Mouse (Mus musculus) hindbrain, embryonic 11.5 days (tissue): Measurements from ENCODE around the gene Lag3. TPM values are rescaled to one million over a fixed set of nuclear protein-coding genes. Genes with fewer than 3 reads are reported as not detected.

ENCODE experiments used
- ATAC-seq: fragments of 200-750 bp; cut with Nextera tagmentation; 2 replicates; pipeline ENCODE4 v1.8.0; 2017; ENCODE audit warnings: mild to moderate bottlenecking, moderate TSS enrichment, moderate library complexity; ENCODE audit not compliant: low FRiP score
- DNase-seq: peaks from one replicate; pipeline ENCODE4 v3.0.0-alpha.2; 2015; ENCODE audit warnings: low spot score
- H3K27ac ChIP-seq: fragments of 300-500 bp; sonication (generic); 2 replicates; pipeline ENCODE4 v1.5.1; 2014; ENCODE audit warnings: mild to moderate bottlenecking, low read depth, low read length
- H3K27me3 ChIP-seq: fragments of 300-500 bp; sonication (generic); 2 replicates; pipeline ENCODE4 v1.6.1; 2014; ENCODE audit warnings: mild to moderate bottlenecking, low read length, moderate library complexity, mixed read lengths; ENCODE audit not compliant: control insufficient read depth, insufficient read depth
- H3K36me3 ChIP-seq: fragments of 300-500 bp; sonication (generic); 2 replicates; pipeline ENCODE4 v1.6.1; 2014; ENCODE audit warnings: mild to moderate bottlenecking, low read length, moderate library complexity, mixed read lengths; ENCODE audit not compliant: control insufficient read depth, insufficient read depth
- H3K4me1 ChIP-seq: fragments of 300-500 bp; sonication (generic); replicated peaks from 2 replicates; pipeline ENCODE4 v1.6.1; 2014; ENCODE audit warnings: low read length, mixed read lengths; ENCODE audit not compliant: control insufficient read depth, insufficient read depth
- H3K4me2 ChIP-seq: fragments of 300-500 bp; sonication (generic); replicated peaks from 2 replicates; pipeline ENCODE4 v1.6.1; 2014; ENCODE audit warnings: mild to moderate bottlenecking, low read depth, low read length
- H3K4me3 ChIP-seq: fragments of 300-500 bp; sonication (generic); 2 replicates; pipeline ENCODE4 v1.5.1; 2014; ENCODE audit warnings: low read depth, low read length
- H3K9ac ChIP-seq: fragments of 300-500 bp; sonication (generic); 2 replicates; pipeline ENCODE4 v1.6.1; 2014; ENCODE audit warnings: low read depth, low read length
- H3K9me3 ChIP-seq: fragments of 300-500 bp; sonication (generic); 2 replicates; pipeline ENCODE4 v1.6.1; 2016; ENCODE audit warnings: low read length; ENCODE audit not compliant: control insufficient read depth
- WGBS: fragments of 180-500 bp; shearing (Covaris S2); extraction: QIAGEN DNeasy Blood & Tissue Kit; methylation state at CpG from one replicate; pipeline ENCODE4 v1.1.7; 2014; 5-methylcytosine and 5-hydroxymethylcytosine counted together
- polyA plus RNA-seq: library from polyadenylated mRNA; unstranded; fragments of >200 nt; fragmentation: Nextera tagmentation; extraction: Ambion mirVana; gene quantifications from 2 replicates; pipeline ENCODE4 v1.2.1, GENCODE M21; 2014

The Lag3 gene
- polyA plus RNA-seq, 1 experiment from 2014 or later: 2.5 TPM

DNA sequence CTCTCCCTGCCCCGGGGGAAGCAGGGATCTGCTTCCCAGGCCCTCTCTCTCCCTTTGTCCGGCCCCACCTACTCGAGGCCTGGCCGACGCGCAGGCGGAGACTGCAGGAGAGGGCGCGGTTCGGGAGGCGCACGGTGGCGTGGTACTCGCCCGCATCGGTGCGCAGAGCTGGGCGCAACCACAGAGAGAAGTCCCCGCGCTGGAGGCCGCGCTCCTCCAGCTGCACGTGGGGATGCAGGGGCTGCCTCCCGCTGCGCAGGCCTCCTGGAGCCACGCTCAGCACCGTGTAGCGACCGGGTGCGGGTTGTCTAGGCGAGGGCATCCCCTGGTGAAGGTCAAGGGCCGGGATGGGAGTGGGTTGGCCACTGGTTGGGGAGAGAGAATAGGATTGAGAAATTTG lies 1.5 kb downstream of the Lag3 start:
- H3K27ac ChIP-seq: no peak overlapping the region
- WGBS: 3% methylated on average over 22 of the region's 32 CpGs
- DNase-seq: peak; percentile 51

DNA sequence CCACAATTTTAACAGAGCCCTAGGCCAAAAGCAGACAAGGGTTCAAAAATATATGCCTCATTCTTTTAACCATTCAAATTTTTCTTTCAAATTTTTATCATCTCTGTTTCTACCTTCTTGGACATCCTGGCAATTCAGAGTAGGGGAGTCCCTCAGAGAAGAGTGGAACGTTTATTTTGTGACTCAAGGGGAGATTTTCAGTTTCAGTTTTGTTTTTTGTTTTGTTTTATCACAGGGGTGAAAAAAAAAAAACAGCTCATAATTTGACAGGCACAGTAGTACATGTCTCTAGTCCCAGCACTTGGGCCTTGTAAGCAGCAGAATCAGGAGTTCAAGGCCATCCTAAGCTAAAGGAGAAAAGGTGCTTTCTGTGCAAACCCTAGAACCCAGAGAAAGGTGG lies 3.7 kb downstream of the Lag3 start:
- ATAC-seq (no peak), DNase-seq (no peak)
- Histone ChIP-seq H3K4me2 (no peak overlapping the region), H3K27ac (no peak overlapping the region), H3K9me3 (no peaks in the 10 kb centered on the region), H3K4me1 (peaks cover 9% of the 10 kb centered on the region), H3K9ac (no peak overlapping the region), H3K4me3 (no peak overlapping the region), H3K36me3 (no peaks in the 10 kb centered on the region), H3K27me3 (peaks cover 5% of the 10 kb centered on the region; the same call in 1 of the 2 replicates)
- WGBS: 82% methylated on average over 1 of the region's 1 CpGs

More for the DNA sequence above, 1.5 kb downstream of the Lag3 start:
- Histone ChIP-seq H3K9ac (peak overlapping the region; percentile 56; the same call in 1 of the 2 replicates), H3K4me2 (peak overlapping the region; percentile 33), H3K36me3 (0 out of 2 replicates have a peak, but pooled peaks cover 4% of the 10 kb centered on the region), H3K4me3 (0 out of 2 replicates have a peak overlapping the region, but pooled peaks have one; percentile 4), H3K27me3 (peaks cover 5% of the 10 kb centered on the region; the same call in 1 of the 2 replicates), H3K4me1 (peaks cover 18% of the 10 kb centered on the region), H3K9me3 (no peaks in the 10 kb centered on the region)
- peak; percentile 41 for ATAC-seq

DNA sequence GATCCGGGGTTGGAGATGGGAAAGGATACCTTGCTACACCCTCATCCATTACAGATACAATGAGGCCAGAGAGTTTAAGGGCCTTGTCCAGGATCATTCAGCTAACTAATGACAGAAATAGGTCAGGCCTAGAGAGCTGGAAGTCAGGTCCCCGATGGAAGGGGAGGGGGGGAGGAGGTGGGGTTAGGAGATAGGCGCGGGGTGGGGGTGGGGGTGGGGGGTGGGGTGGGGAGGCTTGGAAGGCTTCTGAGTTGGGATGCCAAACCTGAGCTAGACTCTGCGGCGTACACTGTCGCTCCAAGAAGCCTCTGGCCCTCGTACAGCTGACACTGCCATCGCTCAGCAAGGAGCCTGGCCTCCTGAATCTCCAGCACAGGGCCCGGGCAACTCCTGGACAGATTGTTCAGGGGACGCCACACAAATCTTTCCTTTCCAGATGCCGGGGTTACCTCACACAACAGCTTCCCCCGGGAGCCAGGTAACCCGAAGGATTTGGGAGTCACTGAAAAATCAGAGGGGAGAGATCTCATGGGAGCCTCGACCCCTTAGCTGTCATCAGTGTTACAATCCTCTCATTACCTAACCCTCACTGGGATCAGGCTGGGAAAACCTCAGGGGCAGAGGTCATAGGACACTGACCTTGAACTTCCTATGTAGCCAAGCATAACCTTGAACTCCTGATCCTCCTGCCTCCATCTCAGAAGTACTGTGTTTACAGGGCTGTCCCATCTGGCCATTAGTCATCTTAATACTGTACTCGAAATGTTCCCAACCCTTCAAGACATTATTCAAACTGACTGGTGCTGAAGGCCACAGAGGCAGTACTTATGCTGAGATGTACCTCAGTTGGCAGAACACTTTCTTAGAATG lies 6.3 kb downstream of the Lag3 start:
- H3K27me3 ChIP-seq: peaks cover 5% of the 10 kb centered on the region; the same call in 1 of the 2 replicates

DNA sequence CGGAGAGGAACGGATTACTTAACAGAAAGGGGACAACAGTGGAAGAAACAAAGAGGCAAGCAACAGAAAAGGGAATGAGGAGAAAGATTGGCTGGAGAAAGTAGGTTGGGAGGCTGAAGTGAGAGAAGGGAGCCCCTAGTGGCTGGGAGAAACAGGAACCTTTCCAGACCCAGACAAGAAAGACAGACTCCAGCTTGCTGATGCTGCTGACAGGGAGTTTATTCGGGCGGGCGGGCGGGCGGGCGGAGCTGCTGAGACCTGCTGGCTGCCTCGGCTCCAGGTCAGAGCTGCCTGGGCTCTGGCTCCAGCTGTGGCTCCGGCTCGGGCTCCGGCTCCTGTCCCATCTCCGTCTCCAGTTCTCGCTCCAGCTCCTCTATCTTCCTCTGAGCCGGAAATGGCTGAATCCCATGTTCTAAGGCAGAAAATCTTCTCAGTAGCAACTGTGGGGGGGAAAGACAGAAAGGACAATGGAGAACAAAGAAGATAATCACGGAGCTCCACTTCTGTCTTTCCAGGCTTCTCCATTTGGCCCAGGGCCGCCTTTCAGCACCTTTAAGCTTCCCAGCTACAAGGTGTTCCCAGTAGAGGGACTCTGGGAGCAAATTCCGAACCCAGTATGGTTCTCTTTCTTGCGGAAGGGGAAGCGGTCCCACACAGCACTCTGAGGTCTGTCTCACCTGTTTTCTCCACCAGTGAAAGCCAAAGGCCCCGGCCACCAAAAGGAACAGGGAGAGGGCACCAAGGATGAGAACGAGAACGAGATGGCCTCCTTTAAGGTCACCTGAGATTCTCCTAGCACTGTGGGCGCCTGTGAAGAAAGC lies 7.1 kb downstream of the Lag3 start:
- peak; percentile 81 for DNase-seq
- WGBS: 10% methylated on average over 19 of the region's 24 CpGs
- no peaks in the 10 kb centered on the region for H3K27me3 ChIP-seq
- H3K4me2 ChIP-seq: peak overlapping the region; percentile 62
- peaks cover 2% of the 10 kb centered on the region; the same call in 1 of the 2 replicates for H3K4me1 ChIP-seq
- H3K4me3 ChIP-seq: peak overlapping the region; percentile 28
- no peaks in the 10 kb centered on the region for H3K36me3 ChIP-seq
- H3K27ac ChIP-seq: peak overlapping the region; percentile 91
- no peaks in the 10 kb centered on the region for H3K9me3 ChIP-seq
- ATAC-seq: peak; percentile 77
- peak overlapping the region; percentile 70 for H3K9ac ChIP-seq

More for the DNA sequence above, 6.3 kb downstream of the Lag3 start:
- 0 out of 2 replicates have a peak, but pooled peaks have one; percentile 4 for ATAC-seq
- Histone ChIP-seq H3K9ac (peak overlapping the region; percentile 70), H3K4me1 (peaks cover 6% of the 10 kb centered on the region), H3K4me3 (no peak overlapping the region; the same call in 1 of the 2 replicates), H3K27ac (peak overlapping the region; percentile 91), H3K36me3 (no peaks in the 10 kb centered on the region), H3K4me2 (peak overlapping the region; percentile 45; the same call in 1 of the 2 replicates), H3K9me3 (no peaks in the 10 kb centered on the region)
- DNase-seq: no peak
- WGBS: 38% methylated on average over 13 of the region's 16 CpGs

DNA sequence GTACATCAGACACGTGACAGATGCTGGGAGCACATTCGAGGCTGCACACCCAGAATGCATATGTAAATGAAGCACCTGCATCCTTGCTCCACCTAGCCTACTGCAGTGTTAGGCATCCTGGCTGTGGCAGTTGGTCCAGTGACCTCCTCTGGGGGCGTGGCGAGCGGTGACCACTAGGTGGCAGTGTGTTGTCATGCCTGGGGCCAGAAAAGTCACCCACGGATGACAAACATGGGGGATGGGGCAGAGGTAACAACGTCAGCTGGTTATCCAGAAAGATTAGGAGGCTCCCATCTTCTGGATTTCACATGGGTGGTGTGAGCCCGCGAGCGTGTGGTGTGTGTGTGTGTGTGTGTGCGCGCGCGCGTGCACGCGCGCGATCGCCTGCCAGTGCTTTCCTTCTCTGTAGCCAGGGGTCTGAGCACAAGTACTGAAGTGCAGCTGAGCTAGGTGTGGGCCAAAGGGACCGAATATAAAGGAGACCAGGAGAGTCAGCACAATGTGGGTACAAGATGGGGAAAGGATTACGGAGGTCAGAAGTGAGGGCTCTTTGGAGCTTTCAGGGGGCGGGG lies 7.8 kb downstream of the Lag3 start:
- no peaks in the 10 kb centered on the region for H3K36me3 ChIP-seq
- H3K27me3 ChIP-seq: no peaks in the 10 kb centered on the region
- ATAC-seq (peak; percentile 90), DNase-seq (peak; percentile 98)
- under 1% methylated on average over 23 of the region's 23 CpGs for WGBS
- H3K4me1 ChIP-seq: peaks cover 2% of the 10 kb centered on the region; the same call in 1 of the 2 replicates
- H3K9ac ChIP-seq: peak overlapping the region; percentile 55
- no peaks in the 10 kb centered on the region for H3K9me3 ChIP-seq
- H3K4me2 ChIP-seq: peak overlapping the region; percentile 62
- peak overlapping the region; percentile 28 for H3K4me3 ChIP-seq
- peak overlapping the region; percentile 91 for H3K27ac ChIP-seq

DNA sequence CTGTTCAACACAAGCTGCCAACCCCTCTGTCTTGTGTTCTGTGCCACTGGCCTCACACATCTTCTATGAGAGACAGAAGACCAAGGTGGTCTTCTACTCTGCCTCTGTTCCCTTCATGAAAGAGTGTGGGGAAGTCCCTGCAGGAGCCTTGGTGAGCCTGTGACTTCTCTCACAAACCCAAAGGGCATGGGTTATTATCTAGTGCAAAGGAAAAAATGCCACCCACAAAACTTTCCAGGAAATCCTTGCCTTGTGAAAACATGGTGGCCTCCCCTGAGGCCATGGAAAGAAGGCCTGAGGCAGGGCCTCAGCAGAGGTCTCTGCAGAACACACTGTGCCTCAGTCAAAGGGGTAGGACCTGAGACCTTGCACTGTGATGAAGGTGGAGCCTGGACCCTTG lies 9.7 kb downstream of the Lag3 start:
- Histone ChIP-seq H3K9ac (no peak overlapping the region), H3K4me3 (no peak overlapping the region), H3K4me1 (peaks cover 2% of the 10 kb centered on the region; the same call in 1 of the 2 replicates), H3K4me2 (no peak overlapping the region), H3K36me3 (no peaks in the 10 kb centered on the region), H3K9me3 (no peaks in the 10 kb centered on the region), H3K27ac (no peak overlapping the region), H3K27me3 (no peaks in the 10 kb centered on the region)
- ATAC-seq (no peak), DNase-seq (no peak)

DNA sequence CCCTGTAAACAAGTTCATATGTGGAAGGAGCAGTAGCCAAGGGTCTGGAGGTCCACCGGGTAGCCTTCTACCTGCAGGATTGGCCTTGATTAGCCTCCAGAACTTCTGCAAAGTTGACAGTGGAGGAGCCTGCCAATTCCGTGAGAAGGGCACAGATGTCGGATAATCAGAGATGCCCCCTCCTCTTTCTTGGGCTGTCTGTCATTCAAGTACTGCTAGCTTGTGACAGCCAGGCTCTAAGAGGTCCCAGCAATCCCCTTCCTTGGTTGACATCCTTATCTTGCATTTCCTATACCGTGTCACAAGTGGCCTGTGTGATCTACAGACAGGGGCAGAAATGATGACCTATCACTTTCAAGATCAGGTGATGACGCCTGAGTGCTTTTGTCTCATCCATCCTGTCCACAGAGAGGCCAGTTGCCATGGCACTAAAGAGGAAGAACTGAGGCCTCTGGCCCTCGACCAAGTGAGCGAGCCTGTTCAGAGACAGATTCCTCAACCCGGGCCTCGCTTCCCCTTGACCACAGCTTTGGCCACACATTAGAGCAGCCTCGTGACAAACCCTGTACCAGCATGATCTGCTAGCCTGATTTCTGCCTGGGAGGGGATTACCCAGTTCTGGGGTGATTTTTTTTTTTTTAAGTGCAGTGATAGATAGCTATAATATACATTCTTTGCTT lies 10.6 kb downstream of the Lag3 start:
- WGBS: 56% methylated on average over 10 of the region's 10 CpGs
- no peak overlapping the region for H3K27ac ChIP-seq
- no peak overlapping the region for H3K4me2 ChIP-seq
- peaks cover 2% of the 10 kb centered on the region; the same call in 1 of the 2 replicates for H3K4me1 ChIP-seq
- no peak overlapping the region for H3K9ac ChIP-seq
- no peaks in the 10 kb centered on the region for H3K36me3 ChIP-seq
- DNase-seq (no peak), ATAC-seq (no peak)
- H3K27me3 ChIP-seq: no peaks in the 10 kb centered on the region
- H3K4me3 ChIP-seq: no peak overlapping the region
- no peaks in the 10 kb centered on the region for H3K9me3 ChIP-seq
